Mouse (Mus musculus) CH12.LX (cell line): ENCODE measurements at regions not wholly inside any gene's neighbourhood (a gene's known extent, or its start where the extent isn't known, plus 50 kb on each side); places are given as distances from the start of the nearest gene placed in this dataset.

Experiments used
- DNase-seq: peaks from one replicate; pipeline ENCODE4 v3.0.0-alpha.2; 2013; ENCODE audit errors: extremely low read depth
- H3K27ac ChIP-seq: 2 replicates; pipeline ENCODE4 v1.5.1; 2012; ENCODE audit warnings: low read depth, mild to moderate bottlenecking, control low read depth, moderate library complexity; ENCODE audit not compliant: insufficient read depth
- H3K27me3 ChIP-seq: replicated peaks from 2 replicates; pipeline ENCODE3; 2012; ENCODE audit warnings: inconsistent platforms
- H3K36me3 ChIP-seq, 2 experiments: replicated peaks in 1 of 2; 2 replicates each; pipeline versions ENCODE3 to v1.6.1; 2012; ENCODE audit warnings: inconsistent platforms in 1 of 2, low read length in 1 of 2, mild to moderate bottlenecking in 1 of 2, mixed read lengths in 1 of 2, moderate library complexity in 1 of 2; ENCODE audit not compliant: control insufficient read depth in 1 of 2, insufficient read depth in 1 of 2
- H3K4me1 ChIP-seq, 2 experiments: 2 replicates each; pipeline ENCODE4 v1.6.1; 2012; ENCODE audit warnings: inconsistent platforms in 1 of 2, moderate library complexity in 1 of 2; ENCODE audit not compliant: insufficient read depth in 2 of 2, control insufficient read depth in 1 of 2
- H3K4me2 ChIP-seq: 2 replicates; pipeline ENCODE4 v1.6.1; 2012; ENCODE audit warnings: low read depth, mild to moderate bottlenecking, control low read depth; ENCODE audit not compliant: poor library complexity, insufficient read depth, severe bottlenecking
- H3K4me3 ChIP-seq, 3 experiments: fragments of 150-350 bp in 1 of 3; sonication (generic) in 1 of 3; replicated peaks in 1 of 3; 2 replicates each; pipeline versions ENCODE3 to v1.5.1; 2011 to 2012; ENCODE audit warnings: low read depth in 2 of 3, low read length in 2 of 3, mild to moderate bottlenecking in 2 of 3, moderate library complexity in 2 of 3, control low read depth in 1 of 3, improper control_type of control experiment in 1 of 3, inconsistent platforms in 1 of 3, mixed read lengths in 1 of 3; ENCODE audit not compliant: poor library complexity in 1 of 3
- H3K79me2 ChIP-seq: replicated peaks from 2 replicates; pipeline ENCODE4 v1.6.1; 2012; ENCODE audit warnings: mild to moderate bottlenecking, moderate library complexity; ENCODE audit not compliant: control insufficient read depth, poor library complexity, insufficient read depth, severe bottlenecking; ENCODE audit errors: extremely low read depth
- H3K9ac ChIP-seq: 2 replicates; pipeline ENCODE4 v1.6.1; 2012; ENCODE audit warnings: low read depth, mild to moderate bottlenecking, control low read depth, moderate library complexity; ENCODE audit not compliant: insufficient read depth
- H3K9me3 ChIP-seq: replicated peaks from 2 replicates; pipeline ENCODE3; 2012; ENCODE audit warnings: low read length, inconsistent platforms, mixed read lengths
- BHLHE40 ChIP-seq: IDR thresholded peaks from 2 replicates; pipeline ENCODE4 v1.6.1; 2011; ENCODE audit warnings: mild to moderate bottlenecking, low read depth, low read length, improper control_type of control experiment
- CHD1 ChIP-seq: IDR thresholded peaks from 2 replicates; pipeline ENCODE4 v1.6.1; 2012; ENCODE audit warnings: low read depth, low read length, improper control_type of control experiment, inconsistent platforms
- CHD2 ChIP-seq: IDR thresholded peaks from 2 replicates; pipeline ENCODE4 v1.6.1; 2011; ENCODE audit warnings: low read length, improper control_type of control experiment
- CTCF ChIP-seq, 2 experiments: IDR thresholded peaks in 1 of 2; conservative IDR thresholded peaks in 1 of 2; 2 replicates each; pipeline ENCODE4 v1.5.1; 2011 to 2012; ENCODE audit warnings: low read depth in 2 of 2, low read length in 2 of 2, improper control_type of control experiment in 1 of 2, inconsistent platforms in 1 of 2, mild to moderate bottlenecking in 1 of 2, moderate library complexity in 1 of 2
- ELF1 ChIP-seq: IDR thresholded peaks from 2 replicates; pipeline ENCODE4 v1.6.1; 2014; ENCODE audit warnings: low read depth, mild to moderate bottlenecking, inconsistent platforms, low read length, improper control_type of control experiment
- ETS1 ChIP-seq: conservative IDR thresholded peaks from 2 replicates; pipeline ENCODE4 v1.6.1; 2012; ENCODE audit warnings: low read depth, mild to moderate bottlenecking, inconsistent platforms, low read length, improper control_type of control experiment, moderate library complexity
- HCFC1 ChIP-seq: IDR thresholded peaks from 2 replicates; pipeline ENCODE4 v1.6.1; 2012; ENCODE audit warnings: low read depth, mild to moderate bottlenecking, inconsistent platforms, low read length, improper control_type of control experiment
- IRF4 ChIP-seq: IDR thresholded peaks from 2 replicates; pipeline ENCODE4 v1.6.1; 2014; ENCODE audit warnings: low read depth, mild to moderate bottlenecking, inconsistent platforms, low read length, improper control_type of control experiment
- JUN ChIP-seq: IDR thresholded peaks from 2 replicates; pipeline ENCODE4 v1.6.1; 2011; ENCODE audit warnings: low read depth, mild to moderate bottlenecking, low read length, improper control_type of control experiment, moderate library complexity; ENCODE audit not compliant: insufficient read depth
- JUND ChIP-seq: conservative IDR thresholded peaks from 2 replicates; pipeline ENCODE4 v1.6.1; 2011; ENCODE audit warnings: low read depth, low read length, improper control_type of control experiment
- KAT2A ChIP-seq: IDR thresholded peaks from 2 replicates; pipeline ENCODE4 v1.6.1; 2012; ENCODE audit warnings: low read length, improper control_type of control experiment, inconsistent platforms; ENCODE audit not compliant: insufficient replicate concordance
- MAZ ChIP-seq: IDR thresholded peaks from 2 replicates; pipeline ENCODE4 v1.6.1; 2012; ENCODE audit warnings: low read depth, mild to moderate bottlenecking, inconsistent platforms, low read length, improper control_type of control experiment, moderate library complexity
- MEF2A ChIP-seq: IDR thresholded peaks from 2 replicates; pipeline ENCODE4 v1.6.1; 2014; ENCODE audit warnings: low read depth, mild to moderate bottlenecking, inconsistent platforms, low read length, improper control_type of control experiment, borderline replicate concordance
- MXI1 ChIP-seq: IDR thresholded peaks from 2 replicates; pipeline ENCODE4 v1.6.1; 2011; ENCODE audit warnings: mild to moderate bottlenecking, low read depth, low read length, improper control_type of control experiment
- MYC ChIP-seq: IDR thresholded peaks from 2 replicates; pipeline ENCODE4 v1.6.1; 2011; ENCODE audit warnings: low read depth, mild to moderate bottlenecking, improper control_type of control experiment, low read length
- PAX5 ChIP-seq: IDR thresholded peaks from 2 replicates; pipeline ENCODE4 v1.6.1; 2012; ENCODE audit warnings: low read length, inconsistent platforms, mixed read lengths
- POLR2A ChIP-seq: IDR thresholded peaks from 2 replicates; pipeline ENCODE4 v1.6.1; 2011; ENCODE audit warnings: low read depth, mild to moderate bottlenecking, improper control_type of control experiment, low read length
- POLR2AphosphoS2 ChIP-seq: IDR thresholded peaks from 2 replicates; pipeline ENCODE4 v1.6.1; 2011; ENCODE audit warnings: low read depth, low read length, improper control_type of control experiment
- SIN3A ChIP-seq: IDR thresholded peaks from 2 replicates; pipeline ENCODE4 v1.6.1; 2012; ENCODE audit warnings: low read length, improper control_type of control experiment, inconsistent platforms
- SMC3 ChIP-seq: IDR thresholded peaks from 2 replicates; pipeline ENCODE4 v1.6.1; 2011; ENCODE audit warnings: low read depth, low read length, improper control_type of control experiment
- TBP ChIP-seq: conservative IDR thresholded peaks from 2 replicates; pipeline ENCODE4 v1.6.1; 2011; ENCODE audit warnings: low read depth, low read length, improper control_type of control experiment
- TCF12 ChIP-seq: IDR thresholded peaks from 2 replicates; pipeline ENCODE4 v1.6.1; 2014; ENCODE audit warnings: low read depth, mild to moderate bottlenecking, inconsistent platforms, low read length, improper control_type of control experiment
- USF1 ChIP-seq: IDR thresholded peaks from 2 replicates; pipeline ENCODE4 v1.6.1; 2014; ENCODE audit warnings: low read depth, mild to moderate bottlenecking, inconsistent platforms, low read length, improper control_type of control experiment
- USF2 ChIP-seq: conservative IDR thresholded peaks from 2 replicates; pipeline ENCODE4 v1.6.1; 2011; ENCODE audit warnings: low read depth, low read length, improper control_type of control experiment
- ZKSCAN1 ChIP-seq: IDR thresholded peaks from 2 replicates; pipeline ENCODE4 v1.6.1; 2012; ENCODE audit warnings: low read depth, inconsistent platforms, low read length, improper control_type of control experiment, borderline replicate concordance
- ZNF384 ChIP-seq: IDR thresholded peaks from 2 replicates; pipeline ENCODE4 v1.6.1; 2012; ENCODE audit warnings: low read depth, low read length, improper control_type of control experiment, inconsistent platforms
- dilution Hi-C: fragments of 300-500 bp; cut with MboI; formaldehyde crosslinking; loops from 2 replicates; pipeline ENCODE4 v1.14.3; 2020; ENCODE audit warnings: low sequenced_read_pairs; ENCODE audit not compliant: extremely low pct_unique_long_range_greater_than_20kb, extremely low pct_ligation_motif_present
- in situ Hi-C: fragments of 300-500 bp; cut with MboI; formaldehyde crosslinking; loops from 3 replicates; pipeline ENCODE4 v1.14.3; 2019; ENCODE audit warnings: low sequenced_read_pairs, low pct_ligation_motif_present, low pct_unique_long_range_greater_than_20kb, mixed read lengths

DNA sequence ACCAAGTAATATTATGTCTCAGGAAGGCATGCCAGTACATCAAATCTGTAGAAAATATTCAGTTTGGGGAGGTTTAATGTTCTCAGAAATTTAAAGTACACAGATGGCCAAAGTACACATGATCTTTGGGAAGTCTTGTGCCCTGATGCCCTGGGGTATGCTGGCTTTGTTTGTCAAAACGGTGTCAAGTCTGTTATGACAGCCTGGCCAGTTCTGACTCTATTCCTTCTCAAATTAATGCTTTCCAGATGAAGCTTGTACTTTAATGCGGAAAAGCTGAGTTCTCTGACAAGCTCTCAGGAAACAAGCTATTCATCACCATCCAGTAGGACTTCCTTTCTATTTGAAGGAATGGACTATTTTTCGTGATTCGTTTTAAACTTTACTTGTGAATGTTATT, 1037.7 kb upstream of the Cadm2 start:
- H3K4me1 ChIP-seq: no peaks in the 10 kb centered on the region
- H3K4me2 ChIP-seq: no peak overlapping the region
- in situ Hi-C loops: no loop called here
- H3K79me2 ChIP-seq: no peaks in the 10 kb centered on the region
- dilution Hi-C loops: no loop called here
- no peaks in the 10 kb centered on the region for H3K36me3 ChIP-seq
- H3K4me3 ChIP-seq: no peak overlapping the region
- peaks cover 20% of the 10 kb centered on the region for H3K9me3 ChIP-seq
- DNase-seq: no peak
- no peaks in the 10 kb centered on the region for H3K27me3 ChIP-seq
- no peak overlapping the region for H3K27ac ChIP-seq
- no peak overlapping the region for H3K9ac ChIP-seq
- no peak for TF ChIP-seq USF1
- no peak for TF ChIP-seq ELF1
- TF ChIP-seq MEF2A: no peak
- TF ChIP-seq PAX5: no peak
- TF ChIP-seq TBP: no peak
- no peak for TF ChIP-seq USF2
- TF ChIP-seq KAT2A: no peak
- TF ChIP-seq HCFC1: no peak
- no peak for TF ChIP-seq MAZ
- no peak for TF ChIP-seq CHD2
- TF ChIP-seq, all 38 proteins: peak for 0

DNA sequence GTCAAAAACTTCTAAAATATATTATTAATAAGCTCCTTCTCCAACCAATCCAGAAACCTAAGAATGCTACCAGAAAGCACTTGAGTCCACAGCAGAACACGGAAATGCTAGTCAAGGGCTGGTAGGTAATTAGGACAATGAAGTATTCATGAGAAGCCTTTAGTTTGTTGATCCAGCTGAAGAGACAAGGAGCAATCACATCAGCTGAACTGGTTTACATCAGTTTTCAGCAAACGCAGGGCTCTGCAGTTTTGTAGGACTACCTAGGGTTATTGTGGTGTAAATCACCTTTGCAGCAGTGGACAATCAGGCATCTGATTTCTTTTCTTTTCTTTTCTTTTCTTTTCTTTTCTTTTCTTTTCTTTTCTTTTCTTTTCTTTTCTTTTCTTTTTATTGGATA, 1007.3 kb upstream of the Cadm2 start:
- H3K4me3 ChIP-seq: no peak overlapping the region
- dilution Hi-C loops (no loop called here), in situ Hi-C loops (no loop called here)
- DNase-seq: no peak
- H3K79me2 ChIP-seq: no peaks in the 10 kb centered on the region
- no peak overlapping the region for H3K4me2 ChIP-seq
- no peak overlapping the region for H3K27ac ChIP-seq
- no peaks in the 10 kb centered on the region for H3K4me1 ChIP-seq
- peaks cover 33% of the 10 kb centered on the region for H3K9me3 ChIP-seq
- TF ChIP-seq JUN (no peak), CHD2 (no peak), BHLHE40 (no peak), MXI1 (no peak), SIN3A (no peak), IRF4 (no peak), KAT2A (no peak), MYC (no peak), CHD1 (no peak), ZNF384 (no peak), MEF2A (no peak), CTCF (conservative IDR thresholded peaks at IDR 0.05 in 1 of 2, IDR thresholded peaks at IDR 0.05 in 1 of 2; ENCODE audit: low read depth in 2 of 2, low read length in 2 of 2) (no peak), POLR2A (no peak), ZKSCAN1 (no peak), JUND (no peak), POLR2AphosphoS2 (no peak), ETS1 (no peak), TBP (no peak), SMC3 (no peak), TCF12 (no peak)
- TF ChIP-seq, all 38 proteins: peak for 0
- Histone ChIP-seq H3K27me3 (no peaks in the 10 kb centered on the region), H3K9ac (no peak overlapping the region), H3K36me3 (no peaks in the 10 kb centered on the region)
